Mouse (Mus musculus): ENCODE data around the gene Parp3.

DNA sequence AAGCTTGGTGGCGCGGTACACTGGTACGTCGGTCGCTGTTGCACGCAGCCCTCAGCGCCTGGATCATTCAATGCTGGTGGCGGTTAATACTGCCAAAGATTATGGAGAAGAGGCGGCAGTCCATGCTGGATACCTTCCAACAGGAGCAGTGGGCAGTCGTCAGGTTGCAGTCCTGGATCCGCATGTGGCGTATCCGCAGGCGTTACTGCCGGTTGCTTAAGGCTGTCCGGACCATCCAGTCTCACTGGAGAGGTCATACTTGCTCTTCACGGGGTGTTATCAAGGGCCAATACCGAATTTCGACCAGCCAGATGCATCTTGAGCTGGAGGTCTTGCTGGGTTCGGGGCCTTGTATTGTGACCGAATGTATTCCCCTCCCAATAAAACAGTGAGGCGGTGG, 25.1 kb upstream of the Parp3 start:
- no peak for TF ChIP-seq CTCF (IDR thresholded peaks at IDR 0.05; ENCODE audit: low read depth)
- TF ChIP-seq EP300 (optimal IDR thresholded peaks at IDR 0.05), result no peak
